Mouse (Mus musculus) adrenal gland, adult 2 months (tissue): ENCODE measurements around the gene Hyls1. TPM values are rescaled to one million over a fixed set of nuclear protein-coding genes. Genes with fewer than 3 reads are reported as not detected.
"Not testable (repeated sequence)": the region's sequence is repeated elsewhere in the genome, so short reads cannot be mapped to it uniquely, and the experiment has no call there.

Experiments used
- DNase-seq: peaks from one replicate; pipeline ENCODE4 v3.0.0; 2021
- long read RNA-seq: library from polyadenylated mRNA; stranded (forward); transcript quantifications from one replicate; pipeline ENCODE4 v2.0.0, GENCODE M21; 2021
- polyA plus RNA-seq: library from polyadenylated mRNA; depleted of rRNA; stranded (reverse); fragments of >200 nt; gene quantifications from 2 replicates; pipeline ENCODE4 v1.2.3, GENCODE M21; 2012; rRNA removed
- total RNA-seq, 2 experiments: library from RNA; stranded (reverse); gene quantifications; 2 replicates each; pipeline ENCODE4 v1.2.3; 2021

Gene Hyls1
- total RNA-seq, result 1 to 10 TPM; 3.6 to 3.9 TPM
- 0.53 and 0.66 TPM in 2 replicates for polyA plus RNA-seq
- long read RNA-seq, result 0 reads

DNA sequence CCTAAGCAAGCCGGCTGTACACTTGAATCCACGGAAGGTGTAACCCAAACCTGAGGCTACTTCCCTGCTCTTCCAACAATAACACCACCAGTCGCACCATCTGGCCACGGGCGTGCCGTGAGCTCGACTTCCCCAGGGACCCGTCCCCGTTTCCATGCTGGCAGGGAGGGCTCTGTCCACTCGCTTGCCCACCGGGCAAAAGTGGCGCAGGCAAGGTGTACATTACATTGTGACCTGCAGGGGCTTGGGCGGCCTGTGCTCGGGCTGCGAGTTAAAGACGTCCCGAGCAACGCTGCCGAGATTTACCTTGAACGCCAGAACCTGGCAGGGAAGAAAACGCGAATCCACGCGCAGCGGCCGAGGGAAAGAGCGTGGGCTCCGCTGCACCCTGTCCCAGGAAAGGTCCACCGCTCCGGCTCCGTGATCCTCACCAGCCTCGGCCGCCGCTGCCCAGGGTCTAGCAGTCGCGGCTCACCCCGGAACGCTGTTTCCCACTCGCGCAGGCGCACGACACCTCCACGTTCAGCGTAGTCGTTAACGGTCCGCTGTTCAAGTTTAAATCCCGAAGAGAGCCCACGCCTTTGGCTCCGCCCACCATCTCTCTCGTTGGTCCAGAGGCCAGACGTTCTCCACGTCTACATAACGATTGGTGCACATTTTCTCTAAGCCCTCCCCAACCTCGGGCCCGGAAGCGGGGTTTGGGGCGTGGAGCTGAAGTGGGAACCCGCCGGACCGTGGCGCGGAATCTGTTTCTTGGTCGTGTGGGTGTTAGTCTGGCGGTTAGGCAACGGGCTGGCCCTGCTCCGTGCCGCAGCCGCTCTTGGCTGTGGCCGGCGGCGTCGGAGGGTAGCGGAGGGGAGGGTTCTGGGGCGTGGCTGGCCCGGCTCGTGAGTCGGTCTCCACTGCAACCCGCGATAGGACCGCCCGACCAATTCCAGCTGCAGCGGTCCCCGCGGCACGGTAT lies at the start of gene Hyls1, which contains the start of gene Pate2:
Gene Hyls1 (minus strand): TSS at position 828 of the 964 bp plus-strand sequence.
Gene Pate2 (plus strand): TSS at position 714 of the 964 bp plus-strand sequence.
- peak; percentile 96 for DNase-seq

DNA sequence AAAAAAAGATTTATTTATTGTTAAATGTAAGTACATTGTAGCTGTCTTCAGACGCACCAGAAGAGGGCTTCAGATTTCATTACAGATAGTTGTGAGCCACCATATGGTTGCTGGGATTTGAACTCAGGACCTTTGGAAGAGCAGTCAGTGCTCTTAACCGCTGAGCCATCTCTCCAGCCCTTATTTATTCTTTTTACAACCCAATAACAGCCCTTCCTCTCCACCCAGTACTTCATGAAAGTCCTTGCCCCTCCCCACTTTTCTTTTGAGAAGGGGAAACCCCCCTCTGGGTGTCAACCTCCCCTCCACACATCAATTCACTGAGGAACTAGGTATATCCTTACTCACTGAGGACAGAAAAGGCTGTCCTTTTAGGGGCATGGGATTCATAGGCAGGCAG lies 46.6 kb upstream of the Hyls1 start:
- DNase-seq, result not testable (repeated sequence)

DNA sequence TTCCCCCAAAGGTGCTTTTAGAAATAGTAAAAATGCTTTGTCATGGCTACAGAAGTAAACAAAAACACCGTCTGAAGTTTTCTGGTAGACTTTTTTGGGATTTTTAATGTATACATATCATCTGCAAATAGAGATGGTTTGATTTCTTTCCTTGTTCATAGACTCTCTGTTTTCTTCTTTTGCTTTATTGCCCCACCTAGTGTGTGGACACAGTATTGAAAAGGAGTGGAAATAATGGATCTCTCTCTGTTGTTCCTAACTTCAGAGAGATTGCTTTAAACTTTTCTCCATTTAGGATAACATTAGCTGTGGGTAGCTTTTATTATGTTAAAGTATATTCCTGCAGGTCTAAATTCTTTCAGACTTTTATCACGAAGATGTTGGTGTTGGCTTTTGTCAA lies 43.8 kb upstream of the Hyls1 start:
- no peak for DNase-seq

DNA sequence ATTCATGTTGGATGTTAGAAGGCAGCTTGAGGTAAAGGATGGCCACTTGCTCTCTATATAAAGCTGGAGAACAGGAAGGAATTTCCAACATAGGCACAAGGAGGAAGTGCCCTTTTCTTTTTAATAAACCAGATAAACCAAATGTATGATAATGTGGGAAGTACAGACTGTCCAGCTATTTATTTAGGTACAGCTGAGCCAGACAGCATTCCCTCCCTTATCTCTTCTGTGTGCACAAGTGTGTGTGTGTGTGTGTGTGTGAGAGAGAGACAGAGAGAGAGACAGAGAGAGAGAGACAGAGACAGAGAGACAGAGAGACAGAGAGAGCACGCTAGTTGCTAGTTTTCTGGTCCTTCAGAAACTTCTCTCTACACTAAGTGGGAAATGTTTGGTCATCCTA lies 41.6 kb upstream of the Hyls1 start, which contains the start of gene Pate4:
Gene Pate4 (minus strand): TSS at position 101 of the 400 bp plus-strand sequence.
- no peak for DNase-seq

DNA sequence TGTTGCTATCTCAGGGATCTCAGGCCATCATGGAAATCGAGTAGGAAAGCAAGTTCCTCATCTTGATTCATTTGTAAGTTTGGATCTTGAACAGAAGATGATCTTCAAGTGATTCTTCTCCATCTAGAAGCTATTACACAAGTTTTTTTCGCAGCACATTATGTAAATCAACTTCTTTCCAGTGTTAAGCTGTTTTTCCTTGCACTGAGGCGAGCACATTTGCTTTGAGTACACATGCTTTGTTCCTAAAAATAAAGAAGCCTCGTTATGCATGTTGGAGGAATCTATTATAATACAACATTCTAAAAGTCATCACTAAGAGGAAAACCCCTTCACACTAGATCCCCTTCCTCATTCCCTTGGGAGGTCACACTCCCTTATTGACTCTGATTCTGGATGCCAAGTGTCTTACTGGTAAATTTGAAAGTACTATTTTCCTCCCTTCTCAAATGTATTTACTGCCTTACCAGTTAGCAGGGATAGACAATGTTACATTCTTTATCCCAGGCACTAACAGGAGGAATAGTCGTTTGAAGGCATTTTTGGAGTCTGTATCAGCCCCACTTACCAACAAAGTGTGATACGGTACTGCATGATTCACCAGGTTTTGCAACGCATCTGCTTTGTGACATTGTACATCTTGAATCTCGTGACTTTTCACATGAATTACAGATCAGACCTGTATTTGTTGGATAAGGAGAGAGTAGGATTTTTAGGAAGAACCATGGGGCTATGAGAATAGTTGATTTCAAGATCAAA lies 37.6 kb upstream of the Hyls1 start:
- no peak for DNase-seq

DNA sequence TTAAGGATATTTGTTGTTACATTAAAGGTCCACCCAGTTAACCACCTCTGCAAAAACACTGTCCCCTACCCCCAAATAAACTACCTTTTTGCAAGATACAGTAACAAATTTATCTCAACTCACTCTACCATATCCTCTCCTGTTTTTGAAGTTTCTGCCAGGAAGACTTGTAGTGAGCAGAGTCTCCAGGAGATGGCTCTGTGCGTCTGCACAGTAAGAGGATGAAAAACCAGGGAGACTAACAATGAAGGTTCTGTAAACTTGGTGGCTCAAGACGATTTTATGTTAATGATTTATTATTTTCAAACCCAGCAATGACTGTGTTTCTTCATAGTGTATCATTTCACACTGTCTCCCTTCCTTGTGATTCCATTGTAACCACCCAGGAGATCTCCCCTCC lies 22.7 kb upstream of the Hyls1 start:
- DNase-seq, result no peak

DNA sequence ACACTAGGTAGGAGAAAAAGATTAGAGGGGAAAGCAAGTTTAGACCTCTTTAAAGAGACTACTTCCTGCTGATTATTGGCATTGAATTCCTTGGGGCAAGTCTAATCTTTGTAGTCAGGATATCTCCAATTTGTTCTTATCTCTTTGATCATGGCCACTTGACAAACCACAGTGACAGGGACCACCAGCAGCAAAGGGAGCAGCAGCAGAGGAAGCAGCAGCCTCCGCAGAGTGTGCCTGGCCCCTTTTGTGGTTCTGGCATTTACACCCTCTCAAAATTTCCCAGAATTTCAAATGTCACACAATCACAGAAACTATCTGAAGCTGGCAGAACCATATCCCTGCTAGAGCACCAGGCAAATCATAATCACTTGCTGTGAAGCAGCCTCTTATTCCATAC lies 17.5 kb upstream of the Hyls1 start:
- no peak for DNase-seq

DNA sequence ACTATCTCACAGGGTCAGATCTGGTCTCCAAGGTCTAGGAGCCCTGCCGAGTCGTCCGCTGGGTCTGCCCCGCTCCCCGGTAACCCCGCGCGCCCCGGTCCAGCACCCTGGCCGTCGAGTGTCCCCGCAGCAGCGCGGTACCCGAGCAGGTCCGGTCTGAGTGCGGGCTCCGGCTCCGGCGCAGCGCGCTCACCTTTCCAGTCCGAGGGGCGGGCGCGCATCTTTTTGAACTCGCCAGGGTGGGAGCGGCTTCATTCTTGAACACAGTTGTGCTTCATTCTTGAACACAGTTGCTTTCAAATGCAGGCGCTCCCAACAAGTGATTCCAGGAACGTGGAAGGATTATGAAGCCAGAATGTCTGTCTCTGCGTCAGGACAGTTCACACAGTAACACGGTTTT lies 4.2 kb upstream of the Hyls1 start:
- no peak for DNase-seq

DNA sequence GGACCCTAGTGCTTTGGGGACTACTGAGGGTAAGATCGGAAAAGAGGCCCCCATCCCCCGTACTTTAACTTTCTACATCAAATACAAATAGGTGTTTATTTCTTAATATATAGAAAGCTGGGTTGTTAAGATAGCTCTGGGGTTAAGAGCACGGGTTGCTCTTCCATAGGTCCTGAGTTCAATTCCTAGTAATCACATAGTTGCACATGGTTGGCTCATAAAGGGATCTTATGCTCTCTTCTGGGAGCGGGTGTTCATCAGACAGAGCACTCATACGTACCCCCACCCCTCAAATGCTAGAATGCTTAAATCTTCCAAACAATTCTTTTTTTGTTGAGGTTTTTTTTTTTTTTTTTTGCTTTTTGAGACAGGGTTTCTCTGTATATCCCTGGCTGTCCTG lies 465 bp upstream of the Hyls1 start:
- DNase-seq, result no peak

DNA sequence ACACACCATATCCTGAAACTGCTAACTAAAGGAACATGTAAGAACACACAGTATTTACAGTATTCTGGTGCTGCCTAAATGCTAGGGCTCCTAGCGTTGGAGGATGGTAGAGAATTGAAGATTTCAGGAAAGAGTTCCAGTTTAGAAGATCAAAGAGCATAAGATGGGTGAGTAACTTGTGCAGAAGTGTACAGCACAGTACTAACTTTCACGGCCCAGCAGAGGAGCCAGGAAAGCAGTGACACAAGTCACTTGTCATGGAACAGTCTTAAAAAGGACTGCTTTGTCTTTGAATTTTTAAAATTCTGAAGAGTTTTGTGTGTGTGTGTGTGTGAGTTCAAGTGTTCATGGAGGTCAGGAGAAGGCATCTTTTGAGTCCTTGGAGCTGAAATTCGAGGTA lies 2.2 kb downstream of the Hyls1 start:
- DNase-seq, result no peak

DNA sequence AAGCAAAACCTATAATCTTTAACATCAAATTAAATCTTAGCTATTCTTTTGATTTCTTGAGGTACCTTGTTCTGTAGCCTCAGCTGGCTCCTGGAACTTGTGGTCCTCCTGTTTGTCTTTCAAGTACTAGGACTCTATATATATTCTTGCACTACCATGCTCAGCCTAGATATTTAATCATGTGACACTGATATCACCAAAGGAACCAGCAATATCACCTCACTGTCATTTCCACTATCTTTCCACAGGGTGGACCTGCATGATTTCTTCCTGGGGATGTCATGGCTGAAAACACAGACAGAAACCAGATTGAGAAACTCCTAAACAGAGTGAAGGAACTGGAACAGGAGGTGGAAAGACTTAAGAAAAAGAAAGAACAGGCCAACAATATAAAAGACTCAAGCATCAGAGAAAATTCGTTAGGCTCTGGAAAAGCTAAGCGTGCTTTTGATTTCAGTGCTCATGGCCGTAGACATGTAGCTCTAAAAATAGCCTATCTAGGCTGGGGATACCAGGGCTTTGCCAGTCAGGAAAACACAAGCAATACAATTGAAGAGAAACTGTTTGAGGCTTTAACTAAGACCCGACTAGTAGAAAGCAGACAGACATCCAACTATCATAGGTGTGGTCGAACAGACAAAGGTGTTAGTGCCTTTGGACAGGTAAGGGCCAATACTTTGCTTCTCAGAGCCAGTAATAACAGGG lies 5.5 kb downstream of the Hyls1 start:
- no peak for DNase-seq

DNA sequence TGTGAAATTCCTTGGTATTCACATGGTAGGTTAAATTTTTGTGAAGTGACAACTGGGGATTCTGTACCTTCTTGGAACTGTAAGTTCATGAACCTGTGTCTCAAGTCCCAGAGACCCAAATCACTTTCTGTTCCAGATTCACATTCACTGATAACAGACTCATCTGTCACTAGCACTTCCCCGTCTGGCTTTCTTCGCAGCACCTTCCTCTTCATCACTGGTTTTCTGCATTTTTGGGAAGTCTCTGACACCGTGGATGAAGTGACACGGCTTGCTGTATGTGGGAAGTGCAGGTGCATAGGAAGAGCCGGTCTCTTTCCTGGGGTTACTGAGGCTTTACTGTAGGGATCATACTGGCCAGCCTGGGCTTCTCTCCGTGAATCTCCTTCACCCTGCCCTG lies 8.6 kb downstream of the Hyls1 start:
- no peak for DNase-seq

DNA sequence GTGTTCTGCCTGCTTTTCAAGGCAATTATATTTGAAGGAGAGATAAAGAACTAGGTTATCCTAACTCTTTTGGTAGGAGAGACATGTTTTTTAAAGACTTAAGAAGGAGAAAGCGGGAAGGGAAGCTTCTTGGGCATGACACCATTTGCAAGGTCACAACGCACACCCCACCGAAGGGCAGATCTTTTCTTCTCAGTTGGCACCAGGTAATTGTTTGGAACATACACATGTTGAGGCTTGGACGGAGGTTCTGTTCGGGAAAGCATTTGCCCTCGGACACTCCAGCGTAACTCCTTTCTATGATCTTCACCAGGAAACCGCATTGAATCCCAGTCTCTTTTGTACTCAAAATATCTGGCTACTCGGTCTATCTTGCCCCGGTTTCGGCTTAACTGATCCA lies 9.1 kb downstream of the Hyls1 start:
- DNase-seq, result no peak

DNA sequence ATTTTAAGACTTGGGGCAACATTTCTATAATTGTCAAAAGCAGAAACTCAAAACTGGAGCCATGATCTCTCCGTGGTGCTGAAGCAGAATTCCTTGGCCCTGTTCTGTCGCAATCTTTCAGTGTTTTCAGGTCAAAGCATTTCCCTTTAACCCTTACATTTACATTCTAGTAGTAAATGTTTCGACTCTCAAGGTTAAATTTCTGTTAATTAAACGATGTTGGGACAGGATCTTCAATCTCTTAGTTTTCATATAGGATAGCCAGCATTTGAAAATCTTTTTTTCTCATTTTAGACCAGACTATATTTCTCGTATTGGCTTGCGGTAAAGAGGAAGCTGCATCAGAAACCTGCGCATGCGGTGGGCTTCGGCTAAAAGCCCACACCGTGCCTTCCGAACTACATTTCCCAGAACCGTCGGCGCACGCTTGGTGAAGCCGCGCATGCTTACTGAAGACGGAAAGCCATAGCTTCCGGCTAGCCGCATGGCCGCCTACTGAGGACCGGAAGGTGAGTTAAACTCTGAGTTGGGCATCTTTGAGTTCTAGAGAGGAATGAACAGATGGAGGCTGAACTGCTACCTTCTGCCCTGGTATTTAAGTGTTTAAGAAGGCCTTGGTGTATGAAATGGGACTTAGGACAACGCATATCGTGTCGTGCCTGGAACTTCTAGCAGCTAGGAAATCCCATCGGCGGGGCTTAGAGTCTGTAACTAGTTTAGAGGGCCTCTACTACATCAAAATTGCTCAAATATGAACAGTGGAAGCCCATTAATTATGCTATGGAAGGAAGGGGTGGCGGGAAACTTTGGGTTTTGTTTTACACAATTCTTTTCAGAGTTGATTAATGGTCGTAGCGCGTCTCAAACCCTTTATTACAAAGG lies 10.9 kb downstream of the Hyls1 start:
- peak; percentile 79 for DNase-seq

DNA sequence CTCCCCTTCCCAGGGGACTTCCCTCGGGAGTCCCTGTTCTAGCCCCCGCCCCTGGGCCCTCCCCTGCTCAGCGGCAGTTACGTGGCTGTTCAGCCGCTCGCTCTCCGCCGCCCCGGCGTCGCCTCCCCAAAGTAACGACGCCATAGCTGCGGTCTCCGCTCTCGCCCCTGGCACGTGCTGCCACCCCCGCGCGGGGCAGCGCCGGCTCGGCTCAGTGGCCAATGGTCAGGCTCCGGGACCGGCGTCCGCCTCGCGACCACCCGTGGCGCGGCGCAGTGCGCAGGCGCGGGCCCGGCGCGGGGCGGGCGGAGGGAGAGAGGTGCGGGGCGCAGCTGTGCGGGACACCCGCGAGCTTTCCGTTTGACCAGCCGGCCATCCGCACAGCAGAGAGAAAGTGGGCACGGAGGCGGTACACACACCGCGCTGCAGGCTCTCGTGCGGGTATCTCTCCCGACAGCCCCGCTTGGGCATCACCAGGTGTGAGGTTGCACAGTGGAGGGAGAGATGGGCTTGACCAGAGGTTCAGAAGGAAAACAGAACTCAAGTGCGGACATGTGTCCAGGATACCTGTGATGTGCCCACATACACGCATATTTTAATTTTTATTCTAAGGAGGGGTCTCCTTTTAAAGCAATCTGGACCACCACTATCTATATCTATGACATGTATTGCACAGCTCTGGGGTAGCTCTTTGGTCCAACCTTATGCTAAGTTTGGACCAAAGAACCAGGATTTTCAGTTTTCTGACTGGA lies 11.8 kb downstream of the Hyls1 start, which contains the start of the genes Ddx25 and Pus3:
Gene Ddx25 (minus strand): TSS at position 272 of the 752 bp plus-strand sequence.
Gene Pus3 (plus strand): TSS at position 339 of the 752 bp plus-strand sequence.
- peak; percentile 29 for DNase-seq

DNA sequence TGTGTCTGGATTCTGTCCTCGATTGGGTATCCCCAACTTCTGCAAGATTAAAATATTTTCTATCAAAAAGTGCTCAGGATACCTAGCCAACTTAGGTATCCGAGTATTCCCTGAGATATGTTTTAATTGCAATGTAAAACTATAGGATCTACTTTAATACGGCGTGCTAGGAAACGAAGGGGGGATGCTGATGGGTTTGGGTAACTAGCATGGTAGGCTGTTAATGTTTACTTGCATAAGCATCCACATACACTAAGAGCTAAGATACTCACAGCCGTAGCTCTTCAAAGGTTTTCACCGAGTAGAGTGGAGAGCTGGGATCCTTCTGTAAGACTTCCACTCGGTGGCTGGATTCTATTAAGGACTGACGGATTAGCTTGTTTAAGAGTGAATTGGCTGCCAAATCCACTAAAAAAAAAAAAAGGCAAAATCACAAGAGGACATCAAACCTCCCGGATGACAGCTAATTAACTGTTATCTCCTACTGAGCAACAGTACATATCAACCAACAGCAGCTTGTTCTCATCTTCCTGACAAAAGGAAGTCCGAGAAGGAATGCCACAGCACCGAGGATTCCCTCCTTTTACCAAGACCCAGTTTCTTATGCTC lies 13.6 kb downstream of the Hyls1 start:
- no peak for DNase-seq

DNA sequence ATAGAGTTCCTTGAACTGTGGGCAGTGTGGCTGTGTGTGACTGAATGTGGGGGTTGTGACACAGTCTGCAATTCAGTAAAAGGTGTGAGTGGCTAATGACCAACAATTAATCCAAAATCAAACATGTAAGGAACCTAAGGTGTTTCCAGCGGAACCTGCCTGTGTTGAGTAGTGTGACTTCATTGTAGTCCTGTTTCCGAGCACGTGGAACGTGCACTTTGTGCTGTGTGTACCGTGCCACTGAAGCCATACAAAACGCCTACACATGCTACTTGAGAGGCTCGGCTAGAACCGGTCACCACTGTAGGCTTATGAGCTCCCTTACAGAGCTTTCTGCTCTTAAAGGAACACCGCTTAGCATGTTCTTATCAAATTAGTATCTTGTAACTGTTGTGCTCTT lies 21.7 kb downstream of the Hyls1 start:
- DNase-seq, result no peak

DNA sequence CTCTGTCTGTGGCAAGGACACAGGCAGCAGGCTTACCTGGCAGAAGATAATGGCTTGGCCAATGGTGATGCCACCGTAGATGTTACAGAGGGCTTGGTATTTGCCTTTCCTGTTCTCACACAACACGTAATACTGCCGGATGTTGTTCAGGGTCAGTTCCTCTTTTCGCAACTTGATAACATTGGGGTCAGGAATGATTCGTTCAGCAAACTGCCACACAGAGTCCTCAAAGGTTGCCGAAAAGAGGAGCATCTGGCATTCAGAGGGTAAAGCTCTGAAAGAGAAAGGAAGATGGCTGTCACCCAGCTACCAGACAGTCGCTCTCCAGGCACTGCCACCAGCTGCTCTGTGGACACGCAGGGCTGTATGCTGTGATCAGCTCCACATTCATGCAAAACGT lies 23.5 kb downstream of the Hyls1 start:
- DNase-seq, result no peak

DNA sequence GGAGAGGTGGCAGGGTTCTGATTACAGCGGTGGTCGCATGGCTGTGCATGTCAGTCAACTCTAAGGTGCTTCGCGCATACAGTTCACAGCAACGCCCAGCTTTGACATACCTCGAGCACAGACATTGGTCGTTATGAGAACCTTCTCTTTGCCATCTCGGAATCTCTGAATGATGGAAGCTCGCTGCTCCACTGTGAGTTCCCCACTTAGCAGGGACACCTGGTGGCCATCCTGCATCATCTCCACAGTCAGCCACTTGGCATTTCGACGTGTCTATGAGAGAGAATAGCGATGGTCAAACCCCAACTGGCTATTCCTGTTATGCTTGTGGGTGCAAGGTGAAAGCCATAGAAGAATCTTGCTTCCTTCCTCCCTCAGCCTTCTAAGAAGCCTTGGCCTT lies 24.5 kb downstream of the Hyls1 start:
- no peak for DNase-seq

DNA sequence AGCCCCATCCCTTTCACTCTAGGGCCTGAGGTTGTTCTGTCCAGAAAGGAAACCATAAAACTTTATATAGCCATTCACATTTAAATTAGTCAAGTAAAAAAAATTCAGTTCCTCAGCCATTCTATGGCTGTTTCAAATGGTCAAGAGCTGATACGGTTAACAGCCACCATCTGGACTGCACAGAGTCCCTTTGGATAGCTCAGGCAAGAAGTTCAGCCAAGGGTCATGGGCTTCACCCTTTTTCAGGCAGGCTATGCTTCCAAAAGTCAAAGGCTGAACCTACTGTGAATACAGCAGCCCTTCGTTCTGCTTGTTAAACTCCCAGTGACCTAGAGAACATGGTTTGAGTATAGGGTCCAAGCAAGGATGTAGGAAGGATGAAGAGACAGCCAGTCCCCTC lies 25.5 kb downstream of the Hyls1 start:
- DNase-seq, result no peak
